Mouse (Mus musculus) gastrocnemius, postnatal 36 days (tissue): ENCODE measurements around the gene Csnk2a1. TPM values are rescaled to one million over a fixed set of nuclear protein-coding genes. Genes with fewer than 3 reads are reported as not detected.

Experiments used
- DNase-seq, 2 experiments: peaks; one replicate each; pipeline ENCODE4 v3.0.0; 2022
- intact Hi-C: fragments of 180-260 bp; cut with DNase I; formaldehyde crosslinking; loops from one replicate; pipeline ENCODE4 v1.15.1; 2025
- total RNA-seq, 2 experiments: library from RNA; stranded (reverse); gene quantifications; 2 replicates each; pipeline ENCODE4 v1.2.3; 2021

The Csnk2a1 gene
- total RNA-seq, 2 experiments from 2014 or later: 82.6 to 84.0 TPM

- intact Hi-C loops: no loop called here
- DNase-seq: no peak
Observed at GRCm38 (mm10) chr2:152317054-152317453, 90.4 kb downstream of the Csnk2a1 start.

- intact Hi-C loops: no loop called here
- DNase-seq: no peak
Observed at GRCm38 (mm10) chr2:152321558-152321957, 94.9 kb downstream of the Csnk2a1 start.

GRCm38 (mm10) chr2:152322198-152322597 lies 95.6 kb downstream of the Csnk2a1 start:
- no peak for DNase-seq
- intact Hi-C loops: no loop called here

- no peak for DNase-seq
- intact Hi-C loops: no loop called here
Observed at GRCm38 (mm10) chr2:152323971-152324370, 97.3 kb downstream of the Csnk2a1 start.

GRCm38 (mm10) chr2:152324842-152325241 lies 98.2 kb downstream of the Csnk2a1 start:
- DNase-seq: no peak
- intact Hi-C loops: no loop called here

- DNase-seq: no peak
- intact Hi-C loops: no loop called here
Observed at GRCm38 (mm10) chr2:152326157-152326556, 99.5 kb downstream of the Csnk2a1 start.

- intact Hi-C loops: no loop called here
- no peak for DNase-seq
Observed at GRCm38 (mm10) chr2:152326654-152327053, 100.0 kb downstream of the Csnk2a1 start.

- intact Hi-C loops: no loop called here
- DNase-seq: no peak
Observed at GRCm38 (mm10) chr2:152327980-152328379, 101.3 kb downstream of the Csnk2a1 start.

GRCm38 (mm10) chr2:152330858-152331423 lies 104.3 kb downstream of the Csnk2a1 start:
- DNase-seq: no peak
- intact Hi-C loops: no loop called here

Other genes starting within 250 kb of the Csnk2a1 start
- gene Fam110a, start 246.6 kb upstream of the Csnk2a1 start, total RNA-seq: 1 to 10 TPM; 2.5 to 2.6 TPM
- under 1 TPM; 0.36 to 0.91 TPM for gene Slc52a3, start 230.3 kb upstream of the Csnk2a1 start, total RNA-seq
- not detected for gene Scrt2, start 145.3 kb upstream of the Csnk2a1 start, total RNA-seq
- gene Srxn1, start 121.3 kb upstream of the Csnk2a1 start, total RNA-seq: 10 to 100 TPM; 21.3 to 21.5 TPM
- gene Tcf15, start 83.3 kb upstream of the Csnk2a1 start, total RNA-seq: 10 to 100 TPM; 15.7 to 17.4 TPM
- 10 to 100 TPM; 21.8 to 26.8 TPM for gene Tbc1d20, start 67.0 kb downstream of the Csnk2a1 start, total RNA-seq
- gene Rbck1, start 105.8 kb downstream of the Csnk2a1 start, total RNA-seq: 10 to 100 TPM; 24.4 to 31.6 TPM
- gene Trib3, start 117.2 kb downstream of the Csnk2a1 start, total RNA-seq: 1 to 10 TPM in 1 of 2 experiments, under 1 TPM in 1; 0.62 to 1.5 TPM
- not detected for gene Nrsn2, start 149.8 kb downstream of the Csnk2a1 start, total RNA-seq
- gene Sox12, start 171.2 kb downstream of the Csnk2a1 start, total RNA-seq: 1 to 10 TPM; 1.4 to 1.5 TPM
- gene Zcchc3, start 188.2 kb downstream of the Csnk2a1 start, total RNA-seq: 1 to 10 TPM in 1 of 2 experiments, under 1 TPM in 1; 0.84 to 2.1 TPM
- not detected for gene 6820408C15Rik, start 188.7 kb downstream of the Csnk2a1 start, total RNA-seq
- gene Defb23, start 237.8 kb downstream of the Csnk2a1 start, total RNA-seq: not detected